Mouse (Mus musculus) induced T-regulatory cell, adult 2 months (primary cell): ENCODE data around the gene Mgea5.

Experiments
- DNase-seq: peaks from one replicate; pipeline ENCODE4 v3.0.0-alpha.2; 2012; ENCODE audit warnings: low read depth

Gene Mgea5

DNA sequence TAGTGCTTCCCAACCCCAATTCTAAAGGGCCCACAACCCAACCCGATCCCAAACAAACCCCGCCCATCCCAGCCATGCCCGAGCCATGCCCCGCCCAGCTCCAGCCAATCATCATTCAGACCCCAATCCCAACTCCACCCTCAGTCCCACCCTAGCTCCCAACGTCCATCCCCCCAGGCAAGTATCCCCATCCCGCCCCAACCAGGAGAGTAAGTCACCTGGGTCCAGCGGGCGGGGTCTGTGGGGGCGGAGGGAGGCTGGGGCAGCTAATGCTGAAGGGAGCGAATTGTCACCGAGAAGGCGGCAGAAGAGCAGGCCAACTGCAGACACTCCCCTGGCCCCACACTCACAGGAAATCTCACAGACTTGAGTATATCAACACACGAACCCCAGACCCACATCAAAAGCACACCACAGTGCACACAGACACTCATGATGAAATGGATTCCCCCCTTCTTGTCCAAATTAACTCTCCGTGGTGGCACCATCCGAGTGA is 12.5 kb upstream of the Mgea5 start:
- DNase-seq, result peak; percentile 88

DNA sequence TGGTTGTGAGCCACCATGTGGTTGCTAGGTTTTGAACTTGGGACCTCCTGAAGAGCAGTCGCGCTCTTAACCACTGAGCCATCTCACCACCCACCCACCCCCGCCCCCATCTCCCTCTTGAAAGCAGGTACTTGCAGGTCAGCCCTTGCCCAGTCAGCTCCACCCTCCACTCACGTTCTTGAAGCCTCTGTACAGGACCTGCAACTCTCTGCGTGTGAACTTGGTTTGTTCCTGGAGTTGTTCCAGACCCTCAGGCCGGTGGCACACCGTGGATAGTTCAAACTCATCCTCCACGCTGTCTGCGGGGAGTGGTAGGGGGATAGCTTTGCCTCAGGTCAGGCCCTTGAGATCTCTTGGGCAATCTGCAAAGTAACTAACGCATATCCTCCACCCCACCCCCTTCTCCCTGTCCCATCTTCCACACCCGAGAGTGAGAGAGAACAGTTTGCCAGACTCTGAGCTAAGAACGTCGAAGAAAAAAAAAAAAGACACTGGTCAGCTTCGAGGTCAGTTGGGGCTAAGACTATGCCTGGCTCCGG is 11.8 kb upstream of the Mgea5 start:
- DNase-seq, result peak; percentile 42

DNA sequence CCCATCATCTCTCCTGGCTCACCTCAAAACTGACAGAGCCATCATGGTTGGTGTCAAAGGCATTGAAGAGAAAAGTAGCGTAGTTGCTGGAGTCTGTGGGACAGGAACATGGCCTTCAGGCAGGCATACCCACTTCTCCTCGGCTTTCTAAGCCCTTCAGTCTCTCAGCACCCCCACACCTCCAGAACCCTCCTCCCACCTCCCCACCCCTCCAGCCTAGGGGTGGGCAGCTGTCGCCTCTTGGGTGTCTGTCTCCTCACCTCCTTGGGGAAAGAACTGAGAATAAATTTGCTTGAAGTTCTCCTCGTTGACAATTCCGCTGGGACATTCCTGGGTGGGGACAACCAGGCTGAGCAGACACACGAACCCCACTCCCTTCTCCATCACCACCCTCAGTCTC is 11.1 kb upstream of the Mgea5 start:
- no peak for DNase-seq

DNA sequence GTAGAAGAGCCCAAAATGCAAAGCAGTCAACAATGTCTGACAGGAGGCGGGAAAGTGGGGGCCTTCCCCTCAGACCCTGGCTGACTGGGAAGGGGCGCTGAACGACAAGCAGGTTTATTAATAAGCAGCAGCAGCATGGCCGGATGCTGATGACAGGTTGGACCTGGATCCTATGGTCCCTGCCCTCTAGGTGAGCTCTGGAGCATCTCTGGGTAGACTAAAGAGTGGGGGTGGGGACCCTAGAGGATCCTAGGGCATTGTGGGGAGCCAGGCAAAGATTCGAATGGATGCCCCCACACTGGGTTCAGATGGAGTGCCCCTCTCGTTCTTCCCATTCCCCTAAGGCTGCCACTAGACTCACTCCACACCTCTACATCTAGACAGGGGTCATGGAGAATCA is 8.8 kb upstream of the Mgea5 start:
- DNase-seq, result no peak

DNA sequence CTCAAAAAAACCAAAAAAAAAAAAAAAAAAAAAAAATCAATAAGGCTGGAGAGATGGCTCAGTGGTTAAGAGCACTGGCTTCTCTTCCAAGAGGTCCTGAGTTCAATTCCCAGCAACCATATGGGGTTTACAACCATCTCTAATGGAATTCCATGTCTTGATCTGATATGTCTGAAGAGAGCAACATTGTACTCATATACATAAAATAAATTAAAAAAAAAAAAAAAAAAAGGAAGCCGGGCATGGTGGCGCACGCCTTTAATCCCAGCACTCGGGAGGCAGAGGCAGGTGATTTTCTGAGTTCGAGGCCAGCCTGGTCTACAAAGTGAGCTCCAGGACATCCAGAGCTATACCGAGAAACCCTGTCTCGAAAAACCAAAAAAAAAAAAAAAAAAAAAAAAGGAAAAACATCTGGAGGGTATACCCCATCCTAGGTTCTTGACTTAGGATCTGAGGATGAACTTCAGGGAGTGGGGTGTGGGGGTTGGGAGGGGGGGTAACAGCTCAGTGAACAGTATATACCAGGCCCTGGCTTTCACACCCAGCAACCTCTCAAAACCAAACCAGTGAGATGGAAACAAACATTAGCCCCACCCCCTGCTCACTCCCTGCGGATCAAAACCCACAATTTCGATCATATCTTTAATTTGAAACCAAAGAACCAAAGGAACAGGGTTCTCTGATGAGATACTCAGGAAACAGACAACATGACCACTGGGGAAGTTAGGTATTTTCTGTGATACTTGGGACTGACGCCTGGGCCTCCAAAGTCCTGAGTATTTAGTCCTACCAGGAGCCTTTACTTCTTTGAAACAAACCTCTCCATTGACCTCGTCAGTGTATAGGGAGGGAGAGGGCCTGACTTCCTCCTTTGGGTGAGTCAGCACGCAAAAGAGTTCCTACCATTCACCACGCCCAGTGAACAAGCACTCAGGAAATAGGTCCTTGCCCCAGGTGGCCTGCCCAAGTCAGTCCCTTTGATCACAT is 6.5 kb upstream of the Mgea5 start:
- peak; percentile 77 for DNase-seq

DNA sequence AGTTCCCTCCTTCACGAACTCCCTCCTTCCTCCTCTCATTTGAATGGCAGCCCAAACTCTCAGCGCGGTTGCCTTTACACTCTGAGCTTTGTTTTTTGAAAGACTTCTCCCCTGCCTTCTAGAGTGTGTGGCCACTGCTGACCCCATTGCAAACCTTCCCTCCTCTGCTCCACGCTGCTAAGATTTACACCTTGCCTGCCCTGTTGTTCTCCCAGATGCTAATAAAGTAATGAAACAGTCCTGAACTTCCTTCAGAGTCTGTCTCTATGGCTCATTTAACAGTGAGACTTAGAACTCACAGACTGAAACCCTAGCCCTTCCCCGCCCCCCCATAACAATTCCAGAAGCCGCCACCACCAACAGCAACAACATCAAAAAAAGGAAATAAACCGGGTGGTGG is 5.7 kb upstream of the Mgea5 start:
- no peak for DNase-seq

DNA sequence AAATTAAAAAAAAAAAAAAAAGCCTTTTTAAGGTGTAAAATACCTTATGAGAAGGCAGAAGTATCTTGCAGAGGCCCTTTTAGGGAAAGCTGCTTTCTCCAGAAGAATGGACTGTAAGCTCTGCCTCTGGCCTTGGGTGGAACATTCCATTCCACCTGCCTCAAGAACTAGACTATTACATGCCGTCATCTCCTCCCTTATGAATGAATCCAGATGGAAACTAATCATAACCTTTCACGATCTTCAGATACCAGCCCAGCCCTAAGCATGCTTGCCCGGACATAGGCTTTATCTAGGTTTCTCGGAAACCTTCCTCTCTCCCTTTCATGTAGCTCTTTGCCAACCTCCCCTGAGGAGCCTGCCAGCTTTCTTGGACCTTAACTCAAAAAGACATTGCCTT is 4.7 kb upstream of the Mgea5 start:
- no peak for DNase-seq

DNA sequence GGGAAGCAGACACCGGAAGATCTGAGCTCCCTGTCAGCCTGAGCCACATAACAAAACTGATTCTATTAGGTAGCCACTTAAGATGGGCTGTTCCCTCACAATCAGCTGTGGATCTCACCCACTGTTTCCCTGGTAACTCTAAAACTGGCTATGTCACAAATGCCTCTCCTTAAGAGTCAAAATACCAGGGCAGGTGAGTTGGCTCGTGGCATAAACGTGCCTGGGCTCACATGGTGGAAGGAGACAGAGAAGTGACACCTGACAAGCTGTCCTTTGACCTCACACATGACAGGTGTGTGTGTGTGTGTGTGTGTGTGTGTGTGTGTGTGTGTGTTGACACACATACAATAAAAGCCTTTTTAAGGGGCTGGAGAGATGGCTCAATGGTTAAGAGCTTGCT is 3.8 kb upstream of the Mgea5 start:
- no peak for DNase-seq

DNA sequence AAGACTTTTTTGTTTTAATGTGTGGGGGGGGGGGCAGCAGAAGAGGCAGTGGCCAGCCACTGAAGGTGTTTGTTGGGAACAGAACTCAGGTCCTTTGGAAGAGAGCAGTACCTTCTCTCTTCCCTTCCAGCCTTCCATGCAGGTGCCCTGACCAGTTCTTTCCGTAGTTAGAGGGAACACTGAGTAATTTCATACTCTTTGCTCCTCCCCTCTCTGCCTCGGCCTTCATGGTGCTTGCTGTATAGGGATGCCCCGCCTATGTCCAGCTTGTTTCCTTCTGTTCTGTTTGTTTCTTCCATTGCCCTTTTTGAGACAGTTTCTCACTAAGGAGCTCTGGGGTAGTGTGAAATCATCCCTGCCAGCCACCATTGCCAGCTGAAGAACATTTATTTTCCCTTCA is 1.8 kb upstream of the Mgea5 start:
- DNase-seq, result no peak

DNA sequence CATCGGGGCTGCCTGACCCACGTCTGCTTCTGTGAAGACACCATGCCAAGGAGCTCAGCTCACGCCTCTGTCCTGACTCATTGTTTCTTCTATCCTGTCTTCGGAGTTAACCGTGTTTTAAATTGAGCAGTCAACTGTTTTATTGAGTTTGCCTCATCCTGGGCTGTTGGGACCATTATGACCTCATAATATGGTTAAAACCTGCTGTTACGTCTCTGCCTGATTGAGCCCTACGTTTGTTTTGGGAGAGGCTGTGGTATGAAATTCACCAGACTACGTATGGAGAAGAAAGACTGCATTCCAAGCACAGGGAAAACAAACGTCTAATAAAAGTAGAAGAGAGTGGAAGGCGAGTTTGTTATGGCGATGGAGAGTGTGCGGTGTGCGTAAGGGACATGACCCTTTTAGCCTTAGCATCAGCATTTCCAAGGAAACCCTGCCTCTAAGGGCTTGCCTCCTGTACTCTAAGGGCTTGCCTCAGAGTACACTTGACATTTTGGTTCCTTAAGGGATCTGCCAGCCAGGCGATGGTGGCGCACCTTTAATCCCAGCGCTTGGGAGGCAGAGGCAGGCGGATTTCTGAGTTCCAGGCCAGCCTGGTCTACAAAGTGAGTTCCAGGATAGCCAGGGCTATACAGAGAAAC is 418 bp upstream of the Mgea5 start:
- DNase-seq, result no peak

DNA sequence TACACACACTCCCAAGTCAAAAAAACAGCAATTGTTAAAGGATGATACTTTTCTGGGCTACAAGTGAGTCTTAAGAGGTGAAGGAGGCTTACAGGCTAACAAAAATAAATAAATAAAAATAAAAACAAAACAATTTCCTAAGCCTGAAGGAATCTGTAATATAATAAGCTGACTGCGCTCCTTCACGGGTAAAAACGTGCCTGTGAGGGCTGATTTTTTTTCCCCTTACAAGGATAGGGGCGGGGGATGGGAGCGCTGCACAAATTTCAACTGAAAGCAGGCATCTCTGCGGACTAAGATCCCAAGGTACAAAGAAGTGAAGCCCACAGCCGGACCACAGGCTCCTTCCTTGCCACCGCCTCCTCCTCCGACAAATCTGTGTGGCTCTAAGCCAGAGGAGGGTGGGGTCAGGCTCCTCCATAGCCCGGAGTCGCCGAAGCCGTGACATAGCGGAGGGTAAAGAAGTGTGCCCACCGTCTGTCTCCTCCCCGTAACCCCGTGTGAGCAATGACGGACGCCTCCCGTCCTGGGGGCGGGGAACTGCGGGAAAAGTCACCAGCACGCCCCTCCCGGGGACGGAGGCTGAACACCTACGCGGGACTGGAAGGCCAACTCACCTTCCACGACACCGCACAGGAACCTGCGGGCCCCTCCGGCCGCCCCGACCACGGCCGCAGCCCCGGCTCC is 1.2 kb downstream of the Mgea5 start:
- DNase-seq, result peak; percentile 80

DNA sequence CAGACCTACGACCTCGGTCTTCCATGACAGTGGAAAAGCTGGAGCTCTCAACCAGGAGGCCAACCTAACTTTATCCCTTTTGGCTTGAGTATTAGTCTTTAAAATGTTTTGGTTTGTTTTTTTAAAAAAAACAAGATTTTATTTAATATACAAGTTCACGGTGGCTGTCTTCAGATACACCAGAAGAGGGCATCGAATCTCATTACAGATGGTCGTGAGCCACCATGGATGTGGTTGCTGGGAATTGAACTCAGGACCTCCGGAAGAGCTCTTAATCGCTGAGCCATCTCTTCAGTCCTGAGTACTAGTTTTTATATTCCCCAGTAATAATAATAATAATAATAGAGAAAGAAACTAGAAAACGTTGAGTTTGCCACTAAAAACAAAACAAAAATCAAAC is 2.0 kb downstream of the Mgea5 start:
- no peak for DNase-seq

DNA sequence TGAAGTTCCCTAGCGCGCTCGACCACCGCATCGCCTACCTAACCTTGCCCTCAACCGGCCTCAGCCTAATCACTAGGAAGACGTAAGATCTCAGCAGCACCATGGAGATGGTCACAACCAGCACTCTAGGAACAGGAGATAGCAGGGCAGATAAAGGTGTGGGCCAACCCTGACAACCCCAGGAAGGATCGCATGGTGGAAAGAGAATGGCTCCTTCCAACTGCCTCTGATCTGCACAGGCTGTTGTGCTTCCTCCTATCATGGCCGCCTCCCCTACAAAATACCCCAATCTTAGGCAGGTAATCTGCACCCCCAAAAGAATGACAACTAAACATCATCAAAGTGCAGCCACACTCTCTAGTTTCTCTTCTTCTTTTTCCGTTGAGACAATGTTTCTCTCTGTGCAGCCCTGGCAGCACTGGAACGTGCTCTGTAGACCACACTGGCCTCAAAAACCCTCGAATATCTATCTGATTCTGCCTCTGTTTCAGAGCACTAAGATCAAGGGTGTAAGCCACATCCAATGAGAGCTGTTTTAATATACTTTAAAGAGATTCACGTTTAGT is 3.2 kb downstream of the Mgea5 start:
- peak; percentile 44 for DNase-seq

DNA sequence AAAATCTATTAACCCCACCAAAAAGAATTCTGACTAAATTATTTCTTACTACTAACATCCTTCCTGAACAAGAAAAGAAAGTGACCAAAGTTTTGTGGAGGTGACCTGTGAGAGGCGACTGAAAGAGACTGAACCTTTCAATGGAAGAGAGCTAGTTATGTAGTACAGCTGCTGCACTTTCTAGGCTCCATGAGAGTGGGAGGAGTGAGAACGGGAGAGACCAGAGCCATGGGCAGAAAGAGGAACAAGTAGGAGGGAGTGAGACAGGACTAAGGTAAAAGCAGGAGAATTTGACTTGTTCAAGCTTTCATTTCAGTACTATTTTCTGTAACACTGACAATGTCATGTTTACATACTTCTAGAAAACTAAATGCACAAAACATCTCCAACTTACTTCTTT is 8.2 kb downstream of the Mgea5 start:
- no peak for DNase-seq

DNA sequence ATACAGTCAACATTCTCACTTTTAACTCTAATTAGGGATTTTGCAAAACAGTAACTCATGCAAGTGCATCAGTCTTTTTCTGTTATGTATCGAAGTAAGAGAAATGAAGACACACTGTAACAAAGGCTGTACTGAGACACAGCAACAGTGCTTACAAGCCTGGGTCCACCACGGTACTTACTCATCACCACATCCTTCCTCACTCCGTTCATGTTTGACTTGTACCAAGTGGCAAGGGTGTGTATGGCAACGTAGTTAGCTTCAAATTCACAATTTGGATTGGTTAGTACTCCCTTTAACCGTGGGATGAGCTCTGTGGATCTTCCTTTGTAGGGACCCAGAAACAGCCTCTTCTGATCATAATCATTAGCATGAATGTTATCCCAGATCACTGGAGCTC is 12.1 kb downstream of the Mgea5 start:
- no peak for DNase-seq

DNA sequence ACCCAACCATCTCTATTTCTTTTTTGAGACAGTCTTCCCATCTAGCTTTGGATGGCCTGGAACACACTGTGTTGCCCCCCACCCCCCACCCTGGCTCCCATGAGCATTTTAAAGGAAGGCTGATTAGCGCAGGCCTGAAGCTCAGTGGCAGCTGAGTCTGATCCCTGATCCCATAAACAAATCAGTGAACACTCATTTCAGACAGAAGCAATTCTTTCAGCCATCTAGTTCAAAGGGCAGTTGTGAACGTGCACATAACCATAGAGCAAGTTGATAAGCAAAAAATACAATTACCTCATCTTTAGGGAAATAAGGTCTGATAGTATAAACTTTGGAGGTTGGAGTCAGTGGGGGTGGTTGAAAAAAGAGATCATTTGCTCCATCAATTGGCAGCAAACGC is 22.8 kb downstream of the Mgea5 start:
- no peak for DNase-seq

DNA sequence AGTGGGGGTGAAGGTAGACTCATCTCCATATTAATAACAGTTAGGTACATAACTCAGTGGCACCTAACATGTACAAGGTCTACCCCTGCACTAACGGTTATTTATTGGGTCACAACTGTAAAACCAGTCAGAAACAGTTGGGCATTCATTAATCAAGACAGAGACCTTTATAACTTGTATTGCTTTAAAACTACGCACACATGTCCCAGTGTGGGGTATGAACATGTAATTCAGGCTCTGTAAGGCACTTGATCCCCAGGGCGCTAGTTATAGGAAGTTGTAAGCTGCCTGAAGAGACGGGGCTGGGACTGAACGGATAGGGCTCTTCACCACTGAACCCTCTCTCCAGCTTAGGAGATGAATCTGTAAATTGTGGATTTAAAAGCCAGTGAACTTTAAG is 25.0 kb downstream of the Mgea5 start:
- no peak for DNase-seq

DNA sequence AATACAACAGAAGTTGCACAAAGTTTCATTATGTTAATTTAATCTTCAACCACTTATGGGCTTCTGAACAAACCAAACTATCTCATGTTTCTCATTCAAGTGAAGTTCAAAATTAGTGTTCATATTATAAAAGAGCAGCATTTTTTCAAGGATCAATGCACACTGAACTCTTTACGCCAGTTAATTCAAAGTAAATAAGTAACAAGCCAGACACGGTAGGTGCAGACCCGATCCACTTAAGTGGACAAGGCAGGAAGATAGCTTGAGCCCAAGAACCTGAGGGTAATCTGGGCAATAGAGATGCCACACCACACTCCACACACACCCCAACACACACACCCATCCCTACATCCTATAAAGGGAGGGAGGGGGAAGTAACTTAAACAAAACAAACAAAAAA is 30.1 kb downstream of the Mgea5 start:
- DNase-seq, result no peak

DNA sequence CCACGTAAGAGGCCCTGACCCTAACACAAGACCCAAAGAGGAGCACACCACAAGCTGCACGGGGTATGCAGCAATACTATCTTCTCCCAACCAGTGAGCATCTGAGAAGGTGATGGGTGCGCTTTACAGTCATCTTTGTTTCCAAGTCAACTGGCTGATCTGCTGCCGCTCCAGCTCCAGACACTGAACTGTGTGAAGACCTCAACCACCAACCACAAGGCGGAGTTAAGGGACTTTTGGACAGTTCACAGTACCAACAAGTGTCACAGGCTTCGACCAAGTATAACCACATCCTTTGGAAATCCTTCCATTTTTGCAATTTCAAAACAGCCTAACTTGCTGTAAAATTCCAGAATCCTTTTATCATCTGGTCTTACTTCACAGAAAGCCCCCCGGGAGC is 31.8 kb downstream of the Mgea5 start:
- DNase-seq, result peak; percentile 76

DNA sequence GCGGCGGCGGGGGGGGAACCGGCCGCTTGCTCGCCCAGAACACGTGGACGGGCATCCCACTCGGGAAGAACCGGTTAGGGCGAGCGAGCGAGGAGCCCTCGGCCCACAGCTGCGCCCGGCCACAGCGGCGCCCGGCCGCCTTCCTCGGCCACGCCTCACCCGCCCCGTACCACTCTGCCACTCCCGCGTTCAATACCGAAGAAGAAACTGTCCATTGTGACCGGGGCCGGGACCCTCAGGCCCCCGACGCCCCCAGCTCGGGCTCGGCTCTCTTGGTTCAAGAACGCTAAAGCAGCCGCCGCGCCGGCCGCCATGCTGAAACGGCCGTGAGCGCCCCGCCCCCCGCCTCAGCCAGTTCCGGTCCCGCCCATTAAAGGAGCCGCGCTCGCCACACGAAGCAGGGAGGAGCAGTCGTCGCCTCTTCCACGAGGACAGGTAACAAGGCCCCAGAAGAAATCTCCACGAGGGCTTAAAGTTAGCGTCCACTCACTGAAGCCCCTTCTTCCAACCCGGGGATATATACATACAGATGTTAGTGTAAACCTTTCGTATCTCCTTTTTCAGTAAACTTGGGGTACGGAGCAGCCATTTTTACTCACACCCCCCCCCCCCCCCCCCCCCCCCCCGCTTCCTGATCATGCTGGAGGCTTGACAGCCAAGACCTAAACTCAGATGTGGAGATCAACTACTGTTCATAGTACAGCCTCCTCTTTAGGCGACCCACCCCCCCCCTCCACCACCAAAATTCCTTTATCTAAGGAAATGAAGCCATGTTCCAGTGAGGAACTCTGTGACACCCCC is 34.2 kb downstream of the Mgea5 start, which contains the start of gene Npm3:
Gene Npm3 (minus strand): TSS at position 349 of the 801 bp plus-strand sequence.
- peak; percentile 95 for DNase-seq

DNA sequence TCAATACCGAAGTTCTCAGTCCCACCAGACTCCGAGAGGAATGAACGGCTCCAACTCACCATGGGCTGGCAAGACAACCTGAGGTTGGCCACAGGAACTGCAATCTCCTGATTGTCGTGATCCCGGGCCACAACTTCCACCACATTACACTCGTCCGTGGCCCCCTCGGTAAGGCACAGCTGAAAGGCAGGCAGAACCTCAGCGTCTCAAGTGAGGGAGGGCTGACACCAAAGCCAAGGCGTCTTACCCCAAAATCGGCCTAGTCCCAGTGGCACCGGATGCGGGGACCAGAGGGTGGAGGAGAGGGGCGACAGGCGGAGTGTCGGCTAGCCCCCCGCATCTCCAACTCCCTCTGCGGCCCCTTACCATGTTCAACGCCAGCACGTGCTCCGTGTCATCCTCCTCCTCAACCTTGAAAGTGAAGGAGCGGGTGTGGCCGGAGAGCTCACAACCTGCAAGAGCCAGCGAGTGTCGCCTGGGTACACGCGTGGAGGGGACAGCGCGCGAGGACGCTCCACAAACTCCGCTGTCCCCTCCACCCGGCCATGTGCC is 34.9 kb downstream of the Mgea5 start:
- DNase-seq, result peak; percentile 68
